In the genomic region with DNA sequence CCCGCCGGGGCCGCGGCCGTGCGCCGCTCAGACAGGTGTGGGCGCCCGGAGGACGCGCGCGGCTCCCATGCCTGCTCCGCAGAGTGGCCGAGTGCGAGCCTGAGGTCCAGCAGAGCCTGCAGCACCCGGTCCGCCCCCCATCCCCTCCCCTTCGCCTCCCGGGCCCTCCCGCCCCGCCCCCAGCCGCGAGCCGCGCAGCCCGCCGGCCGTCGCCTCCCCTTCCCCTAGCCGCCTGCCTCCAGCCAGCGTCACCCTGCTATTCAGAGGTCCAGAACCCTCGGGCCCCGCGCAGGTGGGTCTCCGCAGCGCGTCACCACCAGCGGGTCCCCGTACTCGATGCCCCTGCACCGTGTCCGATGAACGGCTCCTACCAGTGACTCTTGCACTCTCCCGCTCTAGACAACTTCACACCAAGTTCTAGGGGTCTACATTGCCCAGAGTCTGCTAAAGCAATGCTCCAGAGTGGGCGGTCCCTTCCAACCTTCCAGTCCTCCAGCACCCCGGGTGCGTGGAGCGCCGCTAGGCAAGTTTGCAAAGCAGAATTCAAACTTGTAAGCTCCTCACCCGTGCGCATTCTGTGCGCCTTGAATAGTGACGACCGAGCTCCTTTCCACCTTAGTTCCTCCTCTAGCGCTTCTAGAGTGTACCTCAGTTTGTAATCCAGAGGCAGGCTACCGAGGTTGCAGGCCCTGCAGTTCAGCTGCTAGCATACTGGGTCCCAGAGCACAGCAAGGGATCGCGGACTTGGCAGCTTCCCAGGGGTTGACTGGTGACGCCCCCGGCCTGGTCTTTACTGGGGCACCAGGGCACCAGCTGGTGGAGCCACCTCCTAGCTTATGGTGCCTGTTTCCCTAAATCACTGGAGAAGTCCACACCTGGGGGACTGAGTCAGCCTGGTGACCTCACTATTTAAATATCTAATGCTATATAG, we compare ENCODE assay signal across 8 mouse cellular contexts. TPM values are rescaled to one million over a fixed set of nuclear protein-coding genes. Genes with fewer than 3 reads are reported as not detected.
DNase-seq lines count a peak whose midpoint lies in the region; ATAC-seq lines count a peak whose summit lies in the region.

No protein-coding gene starts in this region.

- peaks cover 17% of the 10 kb centered on the region for H3K4me1 ChIP-seq in hindbrain, embryonic 12.5 days
- 0 out of 2 replicates have a peak, but pooled peaks cover 2% of the 10 kb centered on the region for H3K4me1 ChIP-seq in limb, embryonic 11.5 days (ENCODE audit: control insufficient read depth, insufficient read depth, low read length)
- peaks cover 17% of the 10 kb centered on the region for H3K4me1 ChIP-seq in midbrain, embryonic 12.5 days
- 0 out of 2 replicates have a peak, but pooled peaks cover 7% of the 10 kb centered on the region for H3K4me1 ChIP-seq in stomach, embryonic 15.5 days

- H3K27ac ChIP-seq in hindbrain, embryonic 12.5 days: no peak overlapping the region
- no peak overlapping the region; the same call in 1 of the 2 replicates for H3K27ac ChIP-seq in limb, embryonic 11.5 days (replicated peaks; ENCODE audit: low read depth, low read length)
- no peak overlapping the region for H3K27ac ChIP-seq in midbrain, embryonic 12.5 days (replicated peaks)
- H3K27ac ChIP-seq in stomach, embryonic 15.5 days: peak overlapping the region; percentile 88

- no peaks in the 10 kb centered on the region for H3K9me3 ChIP-seq in hindbrain, embryonic 12.5 days (replicated peaks)
- H3K9me3 ChIP-seq in limb, embryonic 11.5 days (ENCODE audit: control insufficient read depth, low read length): no peaks in the 10 kb centered on the region
- no peaks in the 10 kb centered on the region; the same call in 1 of the 2 replicates for H3K9me3 ChIP-seq in midbrain, embryonic 12.5 days
- no peaks in the 10 kb centered on the region for H3K9me3 ChIP-seq in stomach, embryonic 15.5 days

- peak overlapping the region; percentile 73 for H3K9ac ChIP-seq in hindbrain, embryonic 12.5 days
- peak overlapping the region; percentile 70 for H3K9ac ChIP-seq in limb, embryonic 11.5 days (ENCODE audit: low read length)
- peak overlapping the region; percentile 72 for H3K9ac ChIP-seq in midbrain, embryonic 12.5 days (replicated peaks)
- H3K9ac ChIP-seq in stomach, embryonic 15.5 days: peak overlapping the region; percentile 63

- peak; percentile 88 for ATAC-seq in hindbrain, embryonic 12.5 days (ENCODE audit: low FRiP score)
- peak; percentile 89 for ATAC-seq in limb, embryonic 11.5 days (ENCODE audit: insufficient number of reproducible peaks, low FRiP score, low TSS enrichment, low read depth)
- ATAC-seq in midbrain, embryonic 12.5 days (ENCODE audit: low FRiP score, low read depth): peak; percentile 91
- ATAC-seq in stomach, embryonic 15.5 days (ENCODE audit: insufficient read depth, low FRiP score, low read depth): peak; percentile 80

- H3K4me2 ChIP-seq in hindbrain, embryonic 12.5 days (replicated peaks): peak overlapping the region; percentile 95
- H3K4me2 ChIP-seq in limb, embryonic 11.5 days (ENCODE audit: low read depth, severe bottlenecking): peak overlapping the region; percentile 94
- H3K4me2 ChIP-seq in midbrain, embryonic 12.5 days (replicated peaks): peak overlapping the region; percentile 94
- H3K4me2 ChIP-seq in stomach, embryonic 15.5 days: peak overlapping the region; percentile 96

- H3K4me3 ChIP-seq in hindbrain, embryonic 12.5 days: peak overlapping the region; percentile 78
- H3K4me3 ChIP-seq in limb, embryonic 11.5 days (ENCODE audit: low read depth, low read length): peak overlapping the region; percentile 68
- H3K4me3 ChIP-seq in midbrain, embryonic 12.5 days: peak overlapping the region; percentile 74
- H3K4me3 ChIP-seq in stomach, embryonic 15.5 days (replicated peaks): peak overlapping the region; percentile 81

- DNase-seq in adrenal gland, adult 18-20 months (ENCODE audit: low spot score in 2 of 2): peak; percentile 42 to 49
- peak; percentile 49 to 64 for DNase-seq in cerebellum, postnatal 25 days
- DNase-seq in gastrocnemius, adult 18-20 months (ENCODE audit: low spot score): peak; percentile 77
- DNase-seq in limb, embryonic 11.5 days (ENCODE audit: low spot score): peak; percentile 74
- no peak for DNase-seq in spleen, postnatal 14 days (ENCODE audit: low spot score in 2 of 2)

- H3K36me3 ChIP-seq in hindbrain, embryonic 12.5 days: no peaks in the 10 kb centered on the region
- H3K36me3 ChIP-seq in limb, embryonic 11.5 days (ENCODE audit: control insufficient read depth, insufficient read depth, low read length): no peaks in the 10 kb centered on the region
- no peaks in the 10 kb centered on the region for H3K36me3 ChIP-seq in midbrain, embryonic 12.5 days
- H3K36me3 ChIP-seq in stomach, embryonic 15.5 days: no peaks in the 10 kb centered on the region

- H3K27me3 ChIP-seq in hindbrain, embryonic 12.5 days: peaks cover 6% of the 10 kb centered on the region; the same call in 1 of the 2 replicates
- H3K27me3 ChIP-seq in limb, embryonic 11.5 days (ENCODE audit: control insufficient read depth, insufficient read depth, low read length): peaks cover 6% of the 10 kb centered on the region
- H3K27me3 ChIP-seq in midbrain, embryonic 12.5 days: peaks cover 22% of the 10 kb centered on the region
- H3K27me3 ChIP-seq in stomach, embryonic 15.5 days (replicated peaks): no peaks in the 10 kb centered on the region

- under 1% methylated on average over 57 of the region's 61 CpGs for WGBS in hindbrain, embryonic 12.5 days
- 1% methylated on average over 48 of the region's 61 CpGs for WGBS in limb, embryonic 11.5 days
- under 1% methylated on average over 45 of the region's 61 CpGs for WGBS in midbrain, embryonic 12.5 days
- under 1% methylated on average over 46 of the region's 61 CpGs for WGBS in stomach, embryonic 15.5 days

RNA-seq across cellular contexts. Expression of a gene that starts 9.3 kb away (rescaled TPM):
- 10 to 100 TPM; 17.1 to 31.4 TPM for total RNA-seq in adrenal gland, adult 18-20 months (2021)
- total RNA-seq in gastrocnemius, adult 18-20 months (2021): 10 to 100 TPM; 59.0 to 63.7 TPM
- 24.0 and 24.6 TPM in 2 replicates for polyA plus RNA-seq in hindbrain, embryonic 12.5 days (2016; fragmentation: Nextera tagmentation; extraction: Ambion mirVana)
- 11.7 and 14.9 TPM in 2 replicates for polyA plus RNA-seq in limb, embryonic 11.5 days (2014; fragmentation: Nextera tagmentation; extraction: Ambion mirVana)
- polyA plus RNA-seq in midbrain, embryonic 12.5 days (2016; fragmentation: Nextera tagmentation; extraction: Ambion mirVana): 24.6 and 32.1 TPM in 2 replicates
- 65.8 and 73.6 TPM in 2 replicates for polyA plus RNA-seq in stomach, embryonic 15.5 days (2015; fragmentation: Nextera tagmentation; extraction: Ambion mirVana)

Comparison
In these comparisons a context has a peak if more than half of its experiments do, and no peak if none do; other contexts are left out.
1. DNase-seq: peak in adrenal gland, adult 18-20 months (2 of 2), cerebellum, postnatal 25 days (2 of 2), gastrocnemius, adult 18-20 months (single experiment) and limb, embryonic 11.5 days (single experiment); none in spleen, postnatal 14 days (0 of 2).
2. Peak in every context shown above with its lines, with median percentiles within 50 percentile points of each other: ATAC-seq, H3K4me2 ChIP-seq, H3K4me3 ChIP-seq and H3K9ac ChIP-seq.